ENCODE assay signal across 1 mouse cellular context in the genomic region with DNA sequence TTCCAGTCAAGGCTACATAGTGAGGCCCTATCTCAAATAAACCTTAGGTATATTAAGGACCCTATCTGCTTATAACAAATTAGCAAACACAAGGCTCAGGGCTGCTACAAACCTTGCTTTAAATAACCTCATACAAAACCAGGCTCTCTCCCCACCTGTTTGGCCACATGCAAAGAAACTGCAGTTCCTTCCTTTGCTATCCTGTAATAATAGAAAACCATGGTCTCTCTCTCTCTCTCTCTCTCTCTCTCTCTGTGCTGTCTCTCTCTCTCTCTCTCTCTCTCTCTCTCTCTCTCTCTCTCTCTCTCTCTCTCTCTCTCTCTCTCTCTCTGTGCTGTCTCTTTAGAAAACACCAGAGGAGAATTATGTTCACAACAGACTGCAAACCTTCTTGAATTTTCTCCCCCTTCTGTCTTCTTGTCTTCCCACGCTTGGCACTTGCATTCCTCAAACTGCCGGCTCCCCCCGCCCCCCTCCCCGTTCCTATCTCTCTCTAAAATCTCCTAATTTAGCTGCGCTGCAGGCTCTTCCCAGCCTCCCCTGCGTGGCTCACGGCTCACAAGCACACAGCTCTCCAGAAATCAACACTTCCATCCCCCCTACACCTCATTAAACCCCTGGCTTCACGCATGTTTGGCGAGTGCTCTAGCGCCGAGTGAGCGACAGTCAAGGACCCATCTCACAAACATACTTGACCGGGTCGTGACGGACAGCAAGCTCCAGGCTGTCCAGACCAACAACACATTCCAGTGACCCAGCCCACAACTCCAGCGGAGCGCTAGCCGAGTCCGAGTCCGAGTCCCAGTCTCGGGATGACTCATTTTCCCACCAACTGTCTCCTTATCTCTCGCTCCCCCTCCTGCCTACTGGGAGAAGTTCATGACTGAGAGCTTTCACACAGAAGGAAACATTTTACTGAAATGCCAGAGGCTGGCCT.
TF ChIP-seq lines count a peak whose summit lies in the region.

No protein-coding gene starts in this region.

TF ChIP-seq in C2C12, 6 proteins besides CTCF, POLR2A, EP300 and RAD21:
- TF ChIP-seq FOSL1 (IDR thresholded peaks at IDR 0.05; ENCODE audit: insufficient read depth, low read length, poor library complexity, severe bottlenecking) = peak; percentile 51
- no peak for TF ChIP-seq CEBPB (IDR thresholded peaks at IDR 0.05; ENCODE audit: low read depth)
- TF ChIP-seq MAX (IDR thresholded peaks at IDR 0.05) = no peak
- no peak for TF ChIP-seq MYOG (IDR thresholded peaks at IDR 0.05; ENCODE audit: control insufficient read depth, extremely low read depth, insufficient read length)
- no peak for TF ChIP-seq MYOD1 (IDR thresholded peaks at IDR 0.05; ENCODE audit: control insufficient read depth, insufficient read length, low read depth)
- TF ChIP-seq USF1 (IDR thresholded peaks at IDR 0.05; ENCODE audit: low read depth) = no peak
